16 mouse cellular contexts compared by ENCODE assay signal in the genomic region with DNA sequence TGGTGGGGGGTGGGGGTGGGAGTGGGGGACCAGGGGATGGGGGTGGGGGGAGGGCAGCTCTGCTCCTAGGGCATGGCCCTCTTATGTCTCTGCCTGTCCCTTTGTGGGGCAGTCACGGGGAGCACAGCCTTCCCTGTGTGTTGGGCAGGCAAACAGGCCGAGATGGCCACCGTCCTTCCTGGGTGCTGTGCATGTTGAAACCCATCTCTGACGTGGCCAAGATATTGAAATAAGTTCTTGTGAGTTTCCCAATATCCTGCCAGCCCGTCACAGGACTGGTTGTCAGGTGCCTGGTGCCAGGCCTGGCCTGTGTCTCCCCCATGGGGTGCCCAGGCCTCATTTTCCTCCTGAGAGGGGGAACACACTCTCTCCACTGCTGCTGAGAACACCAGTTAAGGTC. TPM values are rescaled to one million over a fixed set of nuclear protein-coding genes. Genes with fewer than 3 reads are reported as not detected.
DNase-seq lines count a peak whose midpoint lies in the region; ATAC-seq lines count a peak whose summit lies in the region.
"Had no signal": no experiment of that assay in that cellular context is flagged by ENCODE, and none has a peak within 500 bp of the region (broad histone marks: within the 10 kb centered on the region; RNA-seq: fewer than 3 reads in every experiment).

No protein-coding gene starts in this region.

- H3K27me3 ChIP-seq in heart, embryonic 10.5 days (ENCODE audit: insufficient read depth, poor library complexity, severe bottlenecking), result peaks cover 18% of the 10 kb centered on the region; the same call in 1 of the 2 replicates
- H3K27me3 ChIP-seq in liver, embryonic 11.5 days (replicated peaks; ENCODE audit: control insufficient read depth, insufficient read depth, low read length), result no peaks in the 10 kb centered on the region
- H3K27me3 ChIP-seq: heart, embryonic 15.5 days; limb, embryonic 15.5 days; neural tube, embryonic 15.5 days had no signal

- ATAC-seq in liver, embryonic 11.5 days (replicated peaks; ENCODE audit: low FRiP score), result no peak

- H3K4me1 ChIP-seq in heart, embryonic 10.5 days, result peaks cover 98% of the 10 kb centered on the region
- peaks cover 88% of the 10 kb centered on the region for H3K4me1 ChIP-seq in liver, embryonic 11.5 days (replicated peaks; ENCODE audit: control insufficient read depth, insufficient read depth, low read length)

- DNase-seq in heart, embryonic 10.5 days (ENCODE audit: low spot score), result no peak
- DNase-seq in heart, postnatal 25 days (ENCODE audit: low spot score), result no peak
- peak; percentile 83 for DNase-seq in adrenal gland, adult 2 months
- no peak for DNase-seq in liver, embryonic 11.5 days (ENCODE audit: low spot score)
- DNase-seq in lung, postnatal 4 days, result peak; percentile 73 to 76
- DNase-seq in cerebellum, adult 9-10 months, result no peak
- no peak for DNase-seq in right cerebral cortex, adult 2 months (ENCODE audit: low spot score in 2 of 2)
- DNase-seq in cerebellum, postnatal 4 days (ENCODE audit: low spot score in 2 of 2), result no peak
- DNase-seq: midbrain, embryonic 14.5 days had no signal

- WGBS in heart, embryonic 10.5 days, result 92% methylated on average over 5 of the region's 5 CpGs
- 84% methylated on average over 5 of the region's 5 CpGs for WGBS in liver, embryonic 11.5 days

- 0 out of 2 replicates have a peak overlapping the region, but pooled peaks have one; percentile 12 for H3K9ac ChIP-seq in liver, embryonic 11.5 days (ENCODE audit: low read depth, low read length)
- H3K9ac ChIP-seq: heart, embryonic 15.5 days; limb, embryonic 15.5 days; neural tube, embryonic 15.5 days had no signal

- H3K9me3 ChIP-seq in heart, embryonic 10.5 days, result no peaks in the 10 kb centered on the region
- no peaks in the 10 kb centered on the region for H3K9me3 ChIP-seq in liver, embryonic 11.5 days (ENCODE audit: control insufficient read depth, low read length)
- H3K9me3 ChIP-seq: forebrain, embryonic 10.5 days; G1E; heart, embryonic 15.5 days; limb, embryonic 15.5 days; neural tube, embryonic 15.5 days had no signal

- intact Hi-C loops in heart, postnatal 25 days (cut with DNase I), result no loop called here

- H3K4me2 ChIP-seq in liver, embryonic 11.5 days, result no peak overlapping the region
- H3K4me2 ChIP-seq: heart, embryonic 15.5 days; limb, embryonic 15.5 days; neural tube, embryonic 15.5 days had no signal

- H3K4me3 ChIP-seq in heart, embryonic 10.5 days, result no peak overlapping the region
- H3K4me3 ChIP-seq in liver, embryonic 11.5 days (ENCODE audit: low read depth, low read length), result no peak overlapping the region
- H3K4me3 ChIP-seq: forebrain, embryonic 10.5 days; heart, embryonic 15.5 days; left cerebral cortex, adult 2 months; limb, embryonic 15.5 days; neural tube, embryonic 15.5 days had no signal

- H3K27ac ChIP-seq in heart, embryonic 10.5 days, result peak overlapping the region; percentile 7; the same call in 1 of the 2 replicates
- no peak overlapping the region for H3K27ac ChIP-seq in liver, embryonic 11.5 days (ENCODE audit: low read depth, low read length)
- H3K27ac ChIP-seq: forebrain, embryonic 10.5 days; kidney, postnatal 0 days; left cerebral cortex, adult 2 months; neural tube, embryonic 15.5 days had no signal

- H3K36me3 ChIP-seq in heart, embryonic 10.5 days, result no peaks in the 10 kb centered on the region
- H3K36me3 ChIP-seq in liver, embryonic 11.5 days (ENCODE audit: control insufficient read depth, insufficient read depth, low read length), result no peaks in the 10 kb centered on the region
- H3K36me3 ChIP-seq: forebrain, embryonic 10.5 days; G1E; heart, embryonic 15.5 days; limb, embryonic 15.5 days; neural tube, embryonic 15.5 days had no signal

RNA-seq across cellular contexts. Expression of gene Rxra, which starts 37.9 kb away (rescaled TPM):
- 6.4 and 8.0 TPM in 2 replicates for polyA plus RNA-seq in heart, embryonic 10.5 days (2016; fragmentation: Nextera tagmentation; extraction: Ambion mirVana)
- total RNA-seq in heart, postnatal 25 days (2021), result 10 to 100 TPM; 41.5 to 45.9 TPM
- total RNA-seq in adrenal gland, adult 2 months (2021), result 10 to 100 TPM; 59.4 to 71.6 TPM
- polyA plus RNA-seq in adrenal gland, adult 2 months (2012; rRNA removed), result 84.5 and 90.5 TPM in 2 replicates
- polyA plus RNA-seq in liver, embryonic 11.5 days (2014; fragmentation: Nextera tagmentation; extraction: Ambion mirVana), result 5.2 and 5.5 TPM in 2 replicates
- polyA plus RNA-seq: G1E had no signal

Comparison
In these comparisons a context has a peak if more than half of its experiments do, and no peak if none do; other contexts are left out.
1. DNase-seq: peak in adrenal gland, adult 2 months (single experiment) and lung, postnatal 4 days (2 of 2); none in heart, embryonic 10.5 days (single experiment), heart, postnatal 25 days (single experiment), liver, embryonic 11.5 days (single experiment), cerebellum, adult 9-10 months (single experiment), right cerebral cortex, adult 2 months (0 of 2) and cerebellum, postnatal 4 days (0 of 2).